Mouse (Mus musculus) MEL (cell line): ENCODE measurements around the gene Olfr798. TPM values are rescaled to one million over a fixed set of nuclear protein-coding genes. Genes with fewer than 3 reads are reported as not detected.

Experiments
- DNase-seq: peaks from one replicate; pipeline ENCODE4 v3.0.0; 2011; ENCODE audit warnings: low read depth, low spot score
- H3K27ac ChIP-seq: 2 replicates; pipeline ENCODE4 v1.5.1; 2012; ENCODE audit warnings: low read depth, mild to moderate bottlenecking, control low read depth, low read length, moderate library complexity; ENCODE audit not compliant: control insufficient read depth
- H3K27me3 ChIP-seq, 2 experiments: fragments of 150-350 bp in 1 of 2; sonication (generic) in 1 of 2; 2 replicates each; pipeline ENCODE4 v1.6.1; 2012; ENCODE audit warnings: low read length in 2 of 2, mild to moderate bottlenecking in 2 of 2, improper control_type of control experiment in 1 of 2, moderate library complexity in 1 of 2; ENCODE audit not compliant: insufficient read depth in 2 of 2, control insufficient read depth in 1 of 2
- H3K36me3 ChIP-seq, 2 experiments: 2 replicates each; pipeline ENCODE4 v1.6.1; 2012 to 2014; ENCODE audit warnings: low read length in 2 of 2, improper control_type of control experiment in 1 of 2, inconsistent platforms in 1 of 2, mild to moderate bottlenecking in 1 of 2; ENCODE audit not compliant: insufficient read depth in 2 of 2, control insufficient read depth in 1 of 2
- H3K4me1 ChIP-seq, 2 experiments: fragments of 150-350 bp in 1 of 2; sonication (generic) in 1 of 2; 2 replicates each; pipeline ENCODE4 v1.6.1; 2012; ENCODE audit warnings: low read length in 2 of 2, improper control_type of control experiment in 1 of 2, mild to moderate bottlenecking in 1 of 2; ENCODE audit not compliant: insufficient read depth in 2 of 2, control insufficient read depth in 1 of 2
- H3K4me3 ChIP-seq, 2 experiments: fragments of 150-350 bp in 1 of 2; sonication (generic) in 1 of 2; 2 replicates each; pipeline ENCODE4 v1.5.1; 2012; ENCODE audit warnings: low read depth in 2 of 2, low read length in 2 of 2, mild to moderate bottlenecking in 2 of 2, moderate library complexity in 2 of 2, control low read depth in 1 of 2, improper control_type of control experiment in 1 of 2; ENCODE audit not compliant: control insufficient read depth in 1 of 2, insufficient read depth in 1 of 2
- H3K79me2 ChIP-seq: 2 replicates; pipeline ENCODE4 v1.6.1; 2012; ENCODE audit warnings: mild to moderate bottlenecking, low read length, moderate library complexity; ENCODE audit not compliant: control insufficient read depth, poor library complexity, insufficient read depth
- H3K9ac ChIP-seq: 2 replicates; pipeline ENCODE4 v1.6.1; 2012; ENCODE audit warnings: low read depth, mild to moderate bottlenecking, control low read depth, low read length, moderate library complexity; ENCODE audit not compliant: control insufficient read depth, poor library complexity, severe bottlenecking
- H3K9me3 ChIP-seq: fragments of 150-350 bp; sonication (generic); replicated peaks from 2 replicates; pipeline ENCODE4 v1.6.1; 2012; ENCODE audit warnings: mild to moderate bottlenecking, low read length, improper control_type of control experiment, moderate library complexity; ENCODE audit not compliant: insufficient read depth
- CHD1 ChIP-seq: IDR thresholded peaks from 2 replicates; pipeline ENCODE4 v1.6.1; 2012; ENCODE audit warnings: low read depth, mild to moderate bottlenecking, inconsistent platforms, low read length, improper control_type of control experiment
- CHD2 ChIP-seq: IDR thresholded peaks from 2 replicates; pipeline ENCODE4 v1.6.1; 2011; ENCODE audit warnings: low read length, improper control_type of control experiment
- E2F4 ChIP-seq: IDR thresholded peaks from 2 replicates; pipeline ENCODE4 v1.6.1; 2011; ENCODE audit warnings: low read depth, low read length, improper control_type of control experiment, borderline replicate concordance
- EP300 ChIP-seq, 2 experiments: IDR thresholded peaks; 2 replicates each; pipeline ENCODE4 v1.6.1; 2011; ENCODE audit warnings: improper control_type of control experiment in 2 of 2, low read length in 2 of 2, low read depth in 1 of 2, mild to moderate bottlenecking in 1 of 2
- ETS1 ChIP-seq: IDR thresholded peaks from 2 replicates; pipeline ENCODE4 v1.6.1; 2012; ENCODE audit warnings: low read depth, mild to moderate bottlenecking, inconsistent platforms, low read length, improper control_type of control experiment, moderate library complexity
- GABPA ChIP-seq: IDR thresholded peaks from 2 replicates; pipeline ENCODE4 v1.6.1; 2012; ENCODE audit warnings: low read depth, mild to moderate bottlenecking, inconsistent platforms, low read length, improper control_type of control experiment, moderate library complexity
- JUND ChIP-seq: IDR thresholded peaks from 2 replicates; pipeline ENCODE4 v1.6.1; 2011; ENCODE audit warnings: low read depth, mild to moderate bottlenecking, improper control_type of control experiment, low read length
- KAT2A ChIP-seq: conservative IDR thresholded peaks from 2 replicates; pipeline ENCODE4 v1.6.1; 2012; ENCODE audit warnings: low read depth, low read length, improper control_type of control experiment, inconsistent platforms
- MAFK ChIP-seq: IDR thresholded peaks from 2 replicates; pipeline ENCODE4 v1.6.1; 2011; ENCODE audit warnings: low read depth, mild to moderate bottlenecking, low read length, improper control_type of control experiment, borderline replicate concordance
- MAX ChIP-seq: IDR thresholded peaks from 2 replicates; pipeline ENCODE4 v1.6.1; 2011; ENCODE audit warnings: low read length, improper control_type of control experiment
- MYB ChIP-seq: IDR thresholded peaks from 2 replicates; pipeline ENCODE4 v1.6.1; 2011; ENCODE audit warnings: mild to moderate bottlenecking, low read depth, low read length, improper control_type of control experiment
- NELFE ChIP-seq: IDR thresholded peaks from 2 replicates; pipeline ENCODE4 v1.6.1; 2011; ENCODE audit warnings: low read depth, low read length, improper control_type of control experiment
- NRF1 ChIP-seq: IDR thresholded peaks from 2 replicates; pipeline ENCODE4 v1.6.1; 2014; ENCODE audit warnings: low read depth, mild to moderate bottlenecking, inconsistent platforms, low read length, improper control_type of control experiment, moderate library complexity; ENCODE audit not compliant: poor library complexity, insufficient read depth, severe bottlenecking
- POLR2AphosphoS2 ChIP-seq: IDR thresholded peaks from 2 replicates; pipeline ENCODE4 v1.6.1; 2011; ENCODE audit warnings: low read length, improper control_type of control experiment
- RCOR1 ChIP-seq: IDR thresholded peaks from 2 replicates; pipeline ENCODE4 v1.6.1; 2012; ENCODE audit warnings: low read depth, mild to moderate bottlenecking, inconsistent platforms, low read length, improper control_type of control experiment
- SMC3 ChIP-seq: IDR thresholded peaks from 2 replicates; pipeline ENCODE4 v1.6.1; 2011; ENCODE audit warnings: low read depth, low read length, improper control_type of control experiment
- TBP ChIP-seq: IDR thresholded peaks from 2 replicates; pipeline ENCODE4 v1.8.0; 2011; ENCODE audit warnings: low read depth, low read length, improper control_type of control experiment
- UBTF ChIP-seq: IDR thresholded peaks from 2 replicates; pipeline ENCODE4 v1.6.1; 2012; ENCODE audit warnings: low read depth, mild to moderate bottlenecking, inconsistent platforms, low read length, improper control_type of control experiment, moderate library complexity, borderline replicate concordance; ENCODE audit not compliant: insufficient read depth
- USF1 ChIP-seq: IDR thresholded peaks from 2 replicates; pipeline ENCODE4 v1.6.1; 2014; ENCODE audit warnings: low read depth, mild to moderate bottlenecking, inconsistent platforms, low read length, improper control_type of control experiment, moderate library complexity
- USF2 ChIP-seq, 2 experiments: IDR thresholded peaks; 2 replicates each; pipeline ENCODE4 v1.6.1; 2011 to 2012; ENCODE audit warnings: improper control_type of control experiment in 2 of 2, low read length in 2 of 2, borderline replicate concordance in 1 of 2, inconsistent platforms in 1 of 2, low read depth in 1 of 2, mild to moderate bottlenecking in 1 of 2; ENCODE audit not compliant: insufficient read depth in 1 of 2
- ZC3H11A ChIP-seq: IDR thresholded peaks from 2 replicates; pipeline ENCODE4 v1.6.1; 2012; ENCODE audit warnings: low read depth, mild to moderate bottlenecking, inconsistent platforms, low read length, improper control_type of control experiment
- ZKSCAN1 ChIP-seq: IDR thresholded peaks from 2 replicates; pipeline ENCODE4 v1.6.1; 2012; ENCODE audit warnings: low read depth, mild to moderate bottlenecking, inconsistent platforms, low read length, improper control_type of control experiment, moderate library complexity
- ZNF384 ChIP-seq: IDR thresholded peaks from 2 replicates; pipeline ENCODE4 v1.6.1; 2012; ENCODE audit warnings: low read depth, mild to moderate bottlenecking, inconsistent platforms, low read length, improper control_type of control experiment
- polyA plus RNA-seq, 2 experiments: library from polyadenylated mRNA; stranded (reverse) in 1 of 2; unstranded in 1 of 2; fragments of >175 nt in 1 of 2; fragments of >200 nt in 1 of 2; gene quantifications; 2 replicates each; pipeline versions ENCODE4 v1.2.1 to v1.2.4; 2012; ENCODE audit warnings: low replicate concordance in 2 of 2, low read depth in 1 of 2; ENCODE audit not compliant: insufficient read length in 2 of 2, insufficient read depth in 1 of 2, missing spikeins in 1 of 2
- total RNA-seq: library from RNA; depleted of rRNA; stranded (reverse); fragments of 300-350 nt; gene quantifications from 2 replicates; pipeline ENCODE4 v1.2.3, GENCODE M21; 2012

Olfr798 gene
- total and polyA plus RNA-seq, 3 experiments: not detected

- H3K4me3 ChIP-seq: no peak overlapping the region
- H3K27ac ChIP-seq: no peak overlapping the region
- H3K9ac ChIP-seq: no peak overlapping the region
- H3K4me1 ChIP-seq: no peaks in the 10 kb centered on the region
- no peak for TF ChIP-seq MAX
- no peak for TF ChIP-seq USF2 (IDR thresholded peaks at IDR 0.05; ENCODE audit: borderline replicate concordance in 1 of 2, insufficient read depth in 1 of 2, low read depth in 1 of 2, low read length in 2 of 2)
- no peak for TF ChIP-seq EP300 (IDR thresholded peaks at IDR 0.05; ENCODE audit: low read depth in 1 of 2, low read length in 2 of 2)
- TF ChIP-seq NELFE: no peak
- TF ChIP-seq, all 39 proteins: peak for 0
- no peaks in the 10 kb centered on the region for H3K9me3 ChIP-seq
- no peaks in the 10 kb centered on the region for H3K27me3 ChIP-seq
- H3K36me3 ChIP-seq: no peaks in the 10 kb centered on the region
- H3K79me2 ChIP-seq: no peaks in the 10 kb centered on the region
- no peak for DNase-seq
Observed at GRCm38 (mm10) chr10:129623251-129623650, 4.5 kb downstream of the Olfr798 start.

- TF ChIP-seq SMC3 (no peak), TBP (no peak), UBTF (no peak), GABPA (no peak), MYB (no peak), JUND (no peak), ZNF384 (no peak), EP300 (IDR thresholded peaks at IDR 0.05; ENCODE audit: low read depth in 1 of 2, low read length in 2 of 2) (no peak), ETS1 (no peak), MAFK (no peak), CHD2 (no peak), KAT2A (no peak), USF1 (no peak), ZC3H11A (no peak), NRF1 (no peak), CHD1 (no peak), ZKSCAN1 (no peak), E2F4 (no peak), RCOR1 (no peak), POLR2AphosphoS2 (no peak)
- no peaks in the 10 kb centered on the region for H3K9me3 ChIP-seq
Observed at GRCm38 (mm10) chr10:129621724-129622123, 6.0 kb downstream of the Olfr798 start.

More at GRCm38 (mm10) chr10:129621724-129622123, 6.0 kb downstream of the Olfr798 start:
- Histone ChIP-seq H3K4me1 (no peaks in the 10 kb centered on the region), H3K9ac (no peak overlapping the region), H3K27me3 (no peaks in the 10 kb centered on the region), H3K27ac (no peak overlapping the region), H3K36me3 (no peaks in the 10 kb centered on the region), H3K4me3 (no peak overlapping the region), H3K79me2 (no peaks in the 10 kb centered on the region)
- no peak for DNase-seq
